Mouse (Mus musculus): ENCODE data around the gene Elovl5. TPM values are rescaled to one million over a fixed set of nuclear protein-coding genes. Genes with fewer than 3 reads are reported as not detected.

Elovl5 gene
- polyA plus RNA-seq (2015; fragmentation: Nextera tagmentation; extraction: Ambion mirVana): 58.7 and 62.0 TPM in 2 replicates

GRCm38 (mm10) chr9:77917074-77917621, at the start of gene Elovl5:
TSS of gene Elovl5 (plus strand) at chr9:77917364.
- Histone ChIP-seq H3K4me3 (peak within 1 kb of the TSS; percentile 76), H3K27me3 (replicated peaks) (no peaks in the 10 kb centered on the region), H3K9me3 (no peaks in the 10 kb centered on the region), H3K4me1 (peaks cover 26% of the 10 kb centered on the region), H3K27ac (peak within 1 kb of the TSS; percentile 96), H3K36me3 (replicated peaks) (no peaks in the 10 kb centered on the region), H3K9ac (peak within 1 kb of the TSS; percentile 74), H3K4me2 (peak within 1 kb of the TSS; percentile 90)
- under 1% methylated on average over 42 of the region's 42 CpGs for WGBS
- ATAC-seq (replicated peaks): peak; percentile 97

DNA sequence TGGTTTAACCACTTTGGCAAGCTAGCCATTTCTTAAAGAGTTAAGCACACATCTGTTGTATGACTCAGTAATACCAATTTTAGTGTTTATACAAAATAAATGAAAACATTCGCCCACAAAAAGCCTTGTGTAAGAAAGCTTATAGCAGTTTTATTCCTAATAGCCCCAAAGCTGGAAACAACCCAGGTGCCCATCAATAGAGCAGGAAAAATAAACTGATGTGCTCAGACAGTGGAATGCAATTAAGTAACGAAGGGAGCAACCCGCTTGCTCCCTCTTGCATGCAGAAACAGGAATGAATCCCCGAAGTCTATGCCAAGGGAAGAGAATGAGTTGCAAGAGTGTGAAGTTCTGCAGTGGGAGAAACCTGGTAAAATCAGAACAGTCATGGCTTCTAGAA, 25.7 kb upstream of the Elovl5 start:
- Histone ChIP-seq H3K4me2 (no peak overlapping the region), H3K27me3 (replicated peaks) (no peaks in the 10 kb centered on the region), H3K4me3 (no peak overlapping the region), H3K36me3 (replicated peaks) (no peaks in the 10 kb centered on the region), H3K9me3 (no peaks in the 10 kb centered on the region), H3K27ac (no peak overlapping the region), H3K9ac (no peak overlapping the region), H3K4me1 (no peaks in the 10 kb centered on the region)
- WGBS: 80% methylated on average over 4 of the region's 4 CpGs
- no peak for ATAC-seq (replicated peaks)

DNA sequence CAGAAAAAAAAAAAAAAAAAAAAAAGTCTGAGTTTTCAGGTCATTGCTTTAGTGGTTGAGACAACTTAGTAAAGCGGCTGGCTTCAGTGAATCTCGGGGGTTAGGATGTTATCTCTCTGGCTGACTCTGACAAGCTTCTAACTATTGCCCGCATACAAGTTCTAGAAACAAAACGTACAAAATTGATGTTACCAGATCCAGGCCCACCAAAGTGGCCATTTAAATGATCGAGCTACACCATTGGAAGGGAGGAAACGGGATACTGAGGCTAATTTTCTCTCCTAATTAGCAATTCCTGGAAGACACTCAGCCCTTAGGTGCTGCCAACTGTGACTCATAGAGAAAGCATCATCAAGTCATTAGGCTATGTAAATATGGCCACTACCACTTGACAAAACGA, 18.6 kb upstream of the Elovl5 start:
- H3K36me3 ChIP-seq (replicated peaks): no peaks in the 10 kb centered on the region
- H3K27me3 ChIP-seq (replicated peaks): no peaks in the 10 kb centered on the region
- no peak overlapping the region for H3K9ac ChIP-seq
- no peaks in the 10 kb centered on the region for H3K9me3 ChIP-seq
- ATAC-seq (replicated peaks): no peak
- no peak overlapping the region for H3K27ac ChIP-seq
- no peaks in the 10 kb centered on the region for H3K4me1 ChIP-seq
- H3K4me3 ChIP-seq: no peak overlapping the region
- 74% methylated on average over 7 of the region's 7 CpGs for WGBS
- H3K4me2 ChIP-seq: no peak overlapping the region

GRCm38 (mm10) chr9:77904133-77904532, 13.0 kb upstream of the Elovl5 start:
- no peaks in the 10 kb centered on the region for H3K9me3 ChIP-seq
- no peaks in the 10 kb centered on the region for H3K36me3 ChIP-seq (replicated peaks)
- H3K4me1 ChIP-seq: peaks cover 1% of the 10 kb centered on the region; the same call in 1 of the 2 replicates
- no peak overlapping the region for H3K4me3 ChIP-seq
- no peak overlapping the region for H3K27ac ChIP-seq
- H3K27me3 ChIP-seq (replicated peaks): no peaks in the 10 kb centered on the region
- H3K9ac ChIP-seq: no peak overlapping the region
- H3K4me2 ChIP-seq: no peak overlapping the region
- 94% methylated on average over 2 of the region's 2 CpGs for whole genome bisulfite sequencing
- ATAC-seq (replicated peaks): no peak

GRCm38 (mm10) chr9:77909572-77910269, 7.4 kb upstream of the Elovl5 start:
- peak overlapping the region; percentile 49 for H3K4me2 ChIP-seq
- peak overlapping the region; percentile 71 for H3K9ac ChIP-seq
- WGBS: 15% methylated on average over 10 of the region's 10 CpGs
- peak overlapping the region; percentile 49 for H3K4me3 ChIP-seq
- no peaks in the 10 kb centered on the region for H3K9me3 ChIP-seq
- no peaks in the 10 kb centered on the region for H3K27me3 ChIP-seq (replicated peaks)
- no peaks in the 10 kb centered on the region for H3K36me3 ChIP-seq (replicated peaks)
- peak; percentile 13; the same call in 1 of the 2 replicates for ATAC-seq (replicated peaks)
- H3K27ac ChIP-seq: peak overlapping the region; percentile 84
- peaks cover 11% of the 10 kb centered on the region for H3K4me1 ChIP-seq

- peak overlapping the region; percentile 49 for H3K4me2 ChIP-seq
- peaks cover 11% of the 10 kb centered on the region for H3K4me1 ChIP-seq
- H3K4me3 ChIP-seq: peak overlapping the region; percentile 49
- H3K36me3 ChIP-seq (replicated peaks): no peaks in the 10 kb centered on the region
- WGBS: under 1% methylated on average over 68 of the region's 68 CpGs
- H3K9ac ChIP-seq: peak overlapping the region; percentile 71
- ATAC-seq (replicated peaks): peak; percentile 97
- H3K27ac ChIP-seq: peak overlapping the region; percentile 84
- H3K27me3 ChIP-seq (replicated peaks): no peaks in the 10 kb centered on the region
- no peaks in the 10 kb centered on the region for H3K9me3 ChIP-seq
Observed at GRCm38 (mm10) chr9:77910270-77911240, 6.6 kb upstream of the Elovl5 start.

DNA sequence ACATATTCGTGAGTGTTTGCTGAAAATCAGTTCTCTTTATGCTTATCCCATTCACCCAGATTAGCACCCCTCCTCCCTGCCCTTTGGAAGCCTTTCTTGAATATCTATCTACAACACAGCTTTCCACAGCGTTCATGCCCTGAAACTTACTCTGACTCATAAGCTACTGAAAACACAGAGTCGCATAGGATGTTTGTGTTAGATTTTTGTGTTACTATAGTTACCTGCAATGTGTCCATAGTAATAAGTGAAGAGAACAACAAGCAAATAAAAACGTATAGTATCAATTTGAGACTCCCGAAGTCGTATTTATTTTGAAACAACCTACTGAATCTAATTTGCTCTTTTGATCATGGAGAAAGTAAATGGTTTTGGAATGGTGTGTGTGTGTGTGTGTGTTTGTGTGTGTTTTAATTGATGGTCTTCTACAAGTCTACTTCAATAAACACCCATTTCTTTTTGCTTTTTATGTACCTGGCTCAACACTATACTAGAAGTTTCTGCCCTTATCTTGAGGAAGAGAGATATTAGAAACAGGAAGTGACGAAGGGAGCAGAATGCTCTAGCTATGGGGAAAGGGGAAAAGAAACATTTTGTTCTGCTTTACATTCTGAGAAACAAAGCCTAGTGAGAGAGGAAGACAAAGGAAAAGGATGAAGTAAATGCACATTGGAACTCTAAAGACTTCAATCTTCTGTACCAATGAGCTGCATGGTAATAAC, 5.5 kb upstream of the Elovl5 start:
- H3K4me3 ChIP-seq: peak overlapping the region; percentile 49
- H3K27me3 ChIP-seq (replicated peaks): no peaks in the 10 kb centered on the region
- H3K4me1 ChIP-seq: peaks cover 12% of the 10 kb centered on the region
- ATAC-seq (replicated peaks): no peak
- 52% methylated on average over 7 of the region's 7 CpGs for WGBS
- H3K4me2 ChIP-seq: peak overlapping the region; percentile 49
- H3K9ac ChIP-seq: peak overlapping the region; percentile 71; the same call in 1 of the 2 replicates
- no peaks in the 10 kb centered on the region for H3K36me3 ChIP-seq (replicated peaks)
- no peaks in the 10 kb centered on the region for H3K9me3 ChIP-seq
- no peak overlapping the region for H3K27ac ChIP-seq

GRCm38 (mm10) chr9:77912246-77912645, 4.9 kb upstream of the Elovl5 start:
- Histone ChIP-seq H3K9ac (no peak overlapping the region), H3K36me3 (replicated peaks) (no peaks in the 10 kb centered on the region), H3K27ac (no peak overlapping the region), H3K27me3 (replicated peaks) (no peaks in the 10 kb centered on the region), H3K4me1 (peaks cover 15% of the 10 kb centered on the region), H3K4me3 (no peak overlapping the region), H3K9me3 (no peaks in the 10 kb centered on the region), H3K4me2 (no peak overlapping the region)
- ATAC-seq (replicated peaks): no peak
- 84% methylated on average over 6 of the region's 6 CpGs for WGBS

DNA sequence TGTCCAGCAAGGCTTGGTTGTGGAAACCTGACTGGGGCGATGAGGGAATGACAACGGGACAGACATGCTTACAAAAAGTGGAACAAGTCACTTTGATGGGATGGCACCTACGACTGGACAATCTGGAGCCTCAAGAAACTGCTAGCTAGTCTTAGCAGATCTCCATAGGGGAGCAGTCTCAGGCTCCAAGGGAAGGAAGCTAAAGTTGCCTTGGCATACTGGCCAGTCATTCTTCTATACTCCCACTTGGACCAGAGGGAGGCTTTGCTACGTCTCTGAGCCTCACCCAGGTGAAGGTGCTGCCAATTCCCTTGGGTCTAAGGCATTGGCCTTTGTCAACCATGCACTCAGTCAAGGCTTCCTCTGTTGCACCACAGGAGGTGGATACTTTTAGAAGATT, 2.5 kb upstream of the Elovl5 start:
- ATAC-seq (replicated peaks): no peak
- Histone ChIP-seq H3K27me3 (replicated peaks) (no peaks in the 10 kb centered on the region), H3K4me2 (no peak overlapping the region), H3K9ac (no peak overlapping the region), H3K9me3 (no peaks in the 10 kb centered on the region), H3K4me1 (peaks cover 24% of the 10 kb centered on the region), H3K27ac (no peak overlapping the region), H3K36me3 (replicated peaks) (no peaks in the 10 kb centered on the region), H3K4me3 (no peak overlapping the region)
- 78% methylated on average over 4 of the region's 4 CpGs for WGBS

DNA sequence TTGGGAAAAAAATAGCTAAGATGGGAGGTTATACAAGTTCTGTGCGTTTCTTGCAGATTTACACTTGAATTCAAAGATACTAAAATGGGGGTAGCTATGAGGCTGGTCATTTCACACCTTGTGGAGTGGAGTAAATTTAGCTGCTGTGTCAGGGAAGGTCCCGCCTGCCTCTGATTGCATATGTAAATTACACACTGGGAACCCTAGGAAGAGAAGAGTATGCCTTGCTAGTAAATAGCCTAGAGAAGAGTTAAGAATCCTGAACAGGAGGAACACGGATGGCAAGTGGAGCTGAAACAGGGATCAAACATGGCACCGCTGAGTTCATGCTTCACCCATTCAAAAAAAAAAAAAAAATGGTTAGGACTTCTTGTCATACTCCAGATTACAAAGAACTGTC, 1.4 kb upstream of the Elovl5 start:
- Histone ChIP-seq H3K27me3 (replicated peaks) (no peaks in the 10 kb centered on the region), H3K4me1 (peaks cover 26% of the 10 kb centered on the region), H3K9ac (no peak overlapping the region), H3K4me2 (no peak overlapping the region), H3K9me3 (no peaks in the 10 kb centered on the region), H3K36me3 (replicated peaks) (no peaks in the 10 kb centered on the region), H3K4me3 (no peak overlapping the region), H3K27ac (no peak overlapping the region)
- no peak for ATAC-seq (replicated peaks)
- 58% methylated on average over 4 of the region's 4 CpGs for WGBS

GRCm38 (mm10) chr9:77917622-77918131, 513 bp downstream of the Elovl5 start:
- H3K36me3 ChIP-seq (replicated peaks): no peaks in the 10 kb centered on the region
- peak; percentile 81 for ATAC-seq (replicated peaks)
- H3K4me1 ChIP-seq: peaks cover 26% of the 10 kb centered on the region
- under 1% methylated on average over 45 of the region's 45 CpGs for WGBS
- peak overlapping the region; percentile 90 for H3K4me2 ChIP-seq
- no peaks in the 10 kb centered on the region for H3K9me3 ChIP-seq
- H3K27ac ChIP-seq: peak overlapping the region; percentile 96
- H3K4me3 ChIP-seq: peak overlapping the region; percentile 76
- no peaks in the 10 kb centered on the region for H3K27me3 ChIP-seq (replicated peaks)
- H3K9ac ChIP-seq: peak overlapping the region; percentile 74
